Comparison of ENCODE assay signal across 23 mouse cellular contexts in genomic region chr10:76136318-76136717, GRCm38 (mm10). TPM values are rescaled to one million over a fixed set of nuclear protein-coding genes. Genes with fewer than 3 reads are reported as not detected.
"Had no signal": no experiment of that assay in that cellular context is flagged by ENCODE, and none has a peak within 500 bp of the region (broad histone marks: within the 10 kb centered on the region; RNA-seq: fewer than 3 reads in every experiment).

No protein-coding gene starts in this region.

- DNase-seq: lung, adult 18-20 months; lung, embryonic 14.5 days; lung, postnatal 10 days; lung, postnatal 4 days; midbrain, embryonic 14.5 days; retina, postnatal 1 day; right cerebral cortex, adult 18-20 months; thymus, adult 18-20 months; thymus, postnatal 25 days; thymus, postnatal 4 days had no signal

- H3K36me3 ChIP-seq: midbrain, embryonic 10.5 days; midbrain, embryonic 12.5 days; neural tube, embryonic 13.5 days; neural tube, embryonic 15.5 days; stomach, embryonic 15.5 days had no signal

- H3K9ac ChIP-seq: lung, embryonic 14.5 days; midbrain, embryonic 12.5 days; neural tube, embryonic 13.5 days; neural tube, embryonic 15.5 days; stomach, embryonic 15.5 days had no signal

- H3K4me3 ChIP-seq: midbrain, embryonic 10.5 days; midbrain, embryonic 12.5 days; myocyte; neural tube, embryonic 13.5 days; neural tube, embryonic 15.5 days; stomach, embryonic 15.5 days had no signal

- H3K4me2 ChIP-seq: lung, embryonic 14.5 days; midbrain, embryonic 12.5 days; neural tube, embryonic 13.5 days; neural tube, embryonic 15.5 days; stomach, embryonic 15.5 days had no signal

- H3K4me1 ChIP-seq: midbrain, embryonic 10.5 days; midbrain, embryonic 12.5 days; neural tube, embryonic 13.5 days; neural tube, embryonic 15.5 days; stomach, embryonic 15.5 days had no signal

- H3K27ac ChIP-seq: midbrain, embryonic 10.5 days; midbrain, embryonic 12.5 days; neural tube, embryonic 13.5 days; neural tube, embryonic 15.5 days; stomach, embryonic 15.5 days had no signal

- H3K9me3 ChIP-seq: midbrain, embryonic 10.5 days; midbrain, embryonic 12.5 days; neural tube, embryonic 13.5 days; neural tube, embryonic 15.5 days; stomach, embryonic 15.5 days had no signal

- ATAC-seq: midbrain, embryonic 16.5 days had no signal

- H3K27me3 ChIP-seq: midbrain, embryonic 12.5 days; neural tube, embryonic 13.5 days; neural tube, embryonic 15.5 days; stomach, embryonic 15.5 days had no signal

RNA-seq across cellular contexts. Expression of gene Slc5a4a, which starts 10.9 kb away (rescaled TPM):
- total RNA-seq: megakaryocyte, adult 5-6 weeks; megakaryocyte-erythroid progenitor cell, adult 5-6 weeks had no signal
- polyA plus RNA-seq: lung, embryonic 14.5 days; lung, embryonic 16.5 days; midbrain, embryonic 10.5 days; midbrain, embryonic 12.5 days; midbrain, embryonic 14.5 days; myocyte; neural tube, embryonic 11.5 days; neural tube, embryonic 13.5 days; spleen, adult 2 months; stomach, embryonic 15.5 days; urinary bladder, adult 2 months had no signal

RNA-seq across cellular contexts. Expression of gene Slc5a4b, which starts 25.6 kb away (rescaled TPM):
- total RNA-seq: megakaryocyte, adult 5-6 weeks; megakaryocyte-erythroid progenitor cell, adult 5-6 weeks had no signal
- polyA plus RNA-seq: lung, embryonic 14.5 days; lung, embryonic 16.5 days; midbrain, embryonic 10.5 days; midbrain, embryonic 12.5 days; midbrain, embryonic 14.5 days; midbrain, embryonic 16.5 days; myocyte; neural tube, embryonic 11.5 days; neural tube, embryonic 13.5 days; neural tube, embryonic 15.5 days; spleen, adult 2 months; stomach, embryonic 15.5 days; urinary bladder, adult 2 months had no signal
